8 mouse cellular contexts compared by ENCODE assay signal in the genomic region with DNA sequence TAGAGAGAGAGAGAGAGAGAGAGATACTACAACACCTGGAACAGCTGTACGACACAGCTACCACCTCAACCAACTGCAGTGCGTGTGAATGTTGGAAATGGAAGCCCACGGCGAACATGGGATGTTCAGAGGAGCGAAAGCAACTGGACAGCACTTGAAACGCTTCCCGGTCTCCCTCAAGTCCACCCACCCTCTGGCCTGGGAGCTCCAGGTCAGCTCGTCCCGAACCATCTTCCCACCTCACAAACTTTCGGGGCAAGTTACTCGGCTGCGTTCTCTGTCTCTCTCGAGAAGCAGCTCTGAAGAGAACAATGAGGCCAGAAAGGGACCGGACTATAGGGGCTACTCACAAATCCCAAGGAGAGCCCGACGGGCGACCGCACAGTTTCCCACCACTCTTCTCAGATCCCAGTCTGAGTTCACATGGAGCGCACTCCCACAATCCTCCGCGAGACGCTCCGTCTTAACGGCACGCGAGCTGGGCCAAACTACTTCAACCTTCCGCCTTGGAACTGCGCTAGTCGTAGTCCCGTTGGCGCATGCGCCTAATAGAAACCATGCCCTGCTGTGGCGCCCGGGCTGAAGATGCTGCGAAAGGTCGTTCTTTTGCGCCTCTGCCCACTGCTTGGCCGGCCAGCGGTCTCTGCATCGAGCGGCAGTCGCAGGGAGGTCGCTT. TPM values are rescaled to one million over a fixed set of nuclear protein-coding genes. Genes with fewer than 3 reads are reported as not detected.
DNase-seq lines count a peak whose midpoint lies in the region; ATAC-seq lines count a peak whose summit lies in the region.

TSS of gene Esf1 (minus strand) at position 438 of the 676 bp plus-strand sequence.
TSS of gene Ndufaf5 (plus strand) at position 523 of the 676 bp plus-strand sequence.

- 0 out of 2 replicates have a peak, but pooled peaks cover 2% of the 10 kb centered on the region for H3K4me1 ChIP-seq in brown adipose tissue, adult 24 weeks (ENCODE audit: control insufficient read depth, insufficient read depth, insufficient read length, low read length)
- H3K4me1 ChIP-seq in heart, embryonic 13.5 days: peaks cover 22% of the 10 kb centered on the region
- H3K4me1 ChIP-seq in liver, embryonic 12.5 days: peaks cover 27% of the 10 kb centered on the region
- peaks cover 7% of the 10 kb centered on the region; the same call in 1 of the 2 replicates for H3K4me1 ChIP-seq in stomach, embryonic 15.5 days

- DNase-seq in CD4-positive, CD25-positive, alpha-beta regulatory T cell, adult 2 months (ENCODE audit: low read depth, low spot score): peak; percentile 96
- peak; percentile 52 for DNase-seq in fat pad, adult 2 months (ENCODE audit: extremely low read depth, low read depth, low spot score)
- peak; percentile 98 for DNase-seq in kidney, postnatal 10 days
- DNase-seq in natural killer cell, adult 2 months (ENCODE audit: low spot score in 2 of 2): peak; percentile 82 to 88

- 0% methylated on average over 43 of the region's 43 CpGs for WGBS in heart, embryonic 13.5 days
- WGBS in liver, embryonic 12.5 days (ENCODE audit: insufficient replicate concordance): under 1% methylated on average over 43 of the region's 43 CpGs
- under 1% methylated on average over 43 of the region's 43 CpGs for WGBS in stomach, embryonic 15.5 days

- H3K4me2 ChIP-seq in heart, embryonic 13.5 days: peak within 1 kb of the TSS; percentile 96
- H3K4me2 ChIP-seq in liver, embryonic 12.5 days: peak within 1 kb of the TSS; percentile 90
- peak within 1 kb of the TSS; percentile 72 for H3K4me2 ChIP-seq in stomach, embryonic 15.5 days

- H3K27ac ChIP-seq in brown adipose tissue, adult 24 weeks (replicated peaks; ENCODE audit: low read depth, low read length): peak within 1 kb of the TSS; percentile 9; the same call in 1 of the 2 replicates
- H3K27ac ChIP-seq in heart, embryonic 13.5 days (replicated peaks): peak within 1 kb of the TSS; percentile 91
- H3K27ac ChIP-seq in liver, embryonic 12.5 days: peak within 1 kb of the TSS; percentile 86
- peak within 1 kb of the TSS; percentile 88 for H3K27ac ChIP-seq in stomach, embryonic 15.5 days

- H3K4me3 ChIP-seq in brown adipose tissue, adult 24 weeks (ENCODE audit: insufficient read depth, low read depth, low read length): peak within 1 kb of the TSS; percentile 83
- H3K4me3 ChIP-seq in heart, embryonic 13.5 days: peak within 1 kb of the TSS; percentile 85
- peak within 1 kb of the TSS; percentile 83 for H3K4me3 ChIP-seq in liver, embryonic 12.5 days
- H3K4me3 ChIP-seq in stomach, embryonic 15.5 days (replicated peaks): peak within 1 kb of the TSS; percentile 78

- peaks cover 31% of the 10 kb centered on the region for H3K36me3 ChIP-seq in heart, embryonic 13.5 days
- peaks cover 16% of the 10 kb centered on the region for H3K36me3 ChIP-seq in liver, embryonic 12.5 days
- H3K36me3 ChIP-seq in stomach, embryonic 15.5 days: no peaks in the 10 kb centered on the region

- no peaks in the 10 kb centered on the region for H3K9me3 ChIP-seq in heart, embryonic 13.5 days
- H3K9me3 ChIP-seq in liver, embryonic 12.5 days (replicated peaks): no peaks in the 10 kb centered on the region
- no peaks in the 10 kb centered on the region for H3K9me3 ChIP-seq in stomach, embryonic 15.5 days

- ATAC-seq in heart, embryonic 13.5 days (ENCODE audit: extremely low read depth, insufficient number of reproducible peaks, low FRiP score, low TSS enrichment): peak; percentile 87
- ATAC-seq in liver, embryonic 12.5 days: peak; percentile 98
- peak; percentile 99 for ATAC-seq in stomach, embryonic 15.5 days (ENCODE audit: insufficient read depth, low FRiP score, low read depth)

- H3K27me3 ChIP-seq in heart, embryonic 13.5 days (replicated peaks): no peaks in the 10 kb centered on the region
- H3K27me3 ChIP-seq in liver, embryonic 12.5 days (replicated peaks): no peaks in the 10 kb centered on the region
- no peaks in the 10 kb centered on the region for H3K27me3 ChIP-seq in stomach, embryonic 15.5 days (replicated peaks)

- H3K9ac ChIP-seq in heart, embryonic 13.5 days: peak within 1 kb of the TSS; percentile 93
- peak within 1 kb of the TSS; percentile 85 for H3K9ac ChIP-seq in liver, embryonic 12.5 days
- peak within 1 kb of the TSS; percentile 73 for H3K9ac ChIP-seq in stomach, embryonic 15.5 days

RNA-seq across cellular contexts. Expression of gene Esf1, which starts in this region (rescaled TPM):
- polyA plus RNA-seq in brown adipose tissue, adult 24 weeks (2012; ENCODE audit: insufficient read depth, insufficient read length, missing spikeins): 10.4 and 16.9 TPM in 2 replicates
- 15.3 and 15.5 TPM in 2 replicates for polyA plus RNA-seq in heart, embryonic 13.5 days (2015; fragmentation: Nextera tagmentation; extraction: Ambion mirVana)
- polyA plus RNA-seq in liver, embryonic 12.5 days (2016; fragmentation: Nextera tagmentation; extraction: Ambion mirVana): 20.5 and 21.3 TPM in 2 replicates
- polyA plus RNA-seq in stomach, embryonic 15.5 days (2015; fragmentation: Nextera tagmentation; extraction: Ambion mirVana): 24.5 and 25.8 TPM in 2 replicates

RNA-seq across cellular contexts. Expression of gene Ndufaf5, which starts in this region (rescaled TPM):
- polyA plus RNA-seq in brown adipose tissue, adult 24 weeks (2012; ENCODE audit: insufficient read depth, insufficient read length, missing spikeins): 51.9 and 62.7 TPM in 2 replicates
- polyA plus RNA-seq in heart, embryonic 13.5 days (2015; fragmentation: Nextera tagmentation; extraction: Ambion mirVana): 32.3 and 37.3 TPM in 2 replicates
- polyA plus RNA-seq in liver, embryonic 12.5 days (2016; fragmentation: Nextera tagmentation; extraction: Ambion mirVana): 11.0 and 12.7 TPM in 2 replicates
- 22.6 and 25.4 TPM in 2 replicates for polyA plus RNA-seq in stomach, embryonic 15.5 days (2015; fragmentation: Nextera tagmentation; extraction: Ambion mirVana)

Comparison
In these comparisons a context has a peak if more than half of its experiments do, and no peak if none do; other contexts are left out.
1. Peak in every context shown above with its lines: DNase-seq, ATAC-seq, H3K4me3 ChIP-seq and H3K27ac ChIP-seq.
2. H3K27ac ChIP-seq: peak in every context shown above with its lines; median percentile 91 in heart, embryonic 13.5 days; 88 in stomach, embryonic 15.5 days; 86 in liver, embryonic 12.5 days; 9 in brown adipose tissue, adult 24 weeks.